Mouse (Mus musculus) bone marrow macrophage, adult 2 months (primary cell): Measurements from ENCODE around the gene Dnaaf5.

ENCODE experiments used
- CTCF ChIP-seq: IDR thresholded peaks from 2 replicates; pipeline ENCODE4 v1.5.1; 2012; ENCODE audit warnings: low read depth, mild to moderate bottlenecking, low read length, moderate library complexity
- POLR2A ChIP-seq: IDR thresholded peaks from 2 replicates; pipeline ENCODE4 v1.6.1; 2012; ENCODE audit warnings: mild to moderate bottlenecking, low read depth, low read length, borderline replicate concordance

- no peak for TF ChIP-seq CTCF
- no peak for TF ChIP-seq POLR2A
These were observed 10.9 kb downstream of the Dnaaf5 start for GRCm38 (mm10) chr5:139160899-139161298.
